Mouse (Mus musculus) lung, adult 2 months (tissue): ENCODE results near the gene Tmem54. TPM values are rescaled to one million over a fixed set of nuclear protein-coding genes. Genes with fewer than 3 reads are reported as not detected.

Experiments used
- DNase-seq: peaks from one replicate; pipeline ENCODE4 v3.0.0; 2022
- H3K4me1 ChIP-seq: fragments of 200-500 bp; 2 replicates; pipeline ENCODE4 v1.6.1; 2011; ENCODE audit warnings: low read length; ENCODE audit not compliant: control insufficient read depth, insufficient read depth
- H3K4me3 ChIP-seq: fragments of 200-500 bp; replicated peaks from 2 replicates; pipeline ENCODE3; 2011; ENCODE audit warnings: low read depth, mild to moderate bottlenecking, control low read depth, low read length; ENCODE audit errors: extremely low read depth
- CTCF ChIP-seq: fragments of 200-500 bp; IDR thresholded peaks from 2 replicates; pipeline ENCODE4 v1.5.1; 2011; ENCODE audit warnings: mild to moderate bottlenecking, low read length, control low read depth; ENCODE audit not compliant: insufficient read depth
- POLR2A ChIP-seq: fragments of 200-500 bp; IDR thresholded peaks from 2 replicates; pipeline ENCODE4 v1.6.1; 2011; ENCODE audit warnings: low read depth, mild to moderate bottlenecking, control low read depth, low read length, borderline replicate concordance; ENCODE audit errors: extremely low read depth
- WGBS: fragments of 180-500 bp; shearing (Covaris S2); methylation state at CpG from one replicate; pipeline ENCODE4 v1.1.7; 2018; 5-methylcytosine and 5-hydroxymethylcytosine counted together
- polyA plus RNA-seq: library from polyadenylated mRNA; depleted of rRNA; stranded (reverse); fragments of >200 nt; gene quantifications from 2 replicates; pipeline ENCODE4 v1.2.3, GENCODE M21; 2012

Tmem54 gene
- polyA plus RNA-seq, 1 experiment = 39.0 TPM

GRCm38 (mm10) chr4:129124652-129125146 is 19.4 kb downstream of the Tmem54 start:
- DNase-seq = no peak
- Histone ChIP-seq H3K4me3 (no peak overlapping the region), H3K4me1 (no peaks in the 10 kb centered on the region)
- no peak for TF ChIP-seq CTCF
- TF ChIP-seq POLR2A = no peak
- 10% methylated on average over 13 of the region's 13 CpGs for WGBS

- DNase-seq = no peak
- H3K4me1 ChIP-seq = 0 out of 2 replicates have a peak, but pooled peaks cover 2% of the 10 kb centered on the region
- H3K4me3 ChIP-seq = no peak overlapping the region
- TF ChIP-seq CTCF = no peak
- no peak for TF ChIP-seq POLR2A
- WGBS = 12% methylated on average over 19 of the region's 19 CpGs
Measured at GRCm38 (mm10) chr4:129125736-129126451, 20.5 kb downstream of the Tmem54 start.

GRCm38 (mm10) chr4:129128582-129129338 is 23.4 kb downstream of the Tmem54 start:
- WGBS = 53% methylated on average over 13 of the region's 13 CpGs
- Histone ChIP-seq H3K4me1 (0 out of 2 replicates have a peak, but pooled peaks cover 2% of the 10 kb centered on the region), H3K4me3 (no peak overlapping the region)
- no peak for TF ChIP-seq CTCF
- no peak for TF ChIP-seq POLR2A
- DNase-seq = no peak

GRCm38 (mm10) chr4:129129387-129129786 is 24.0 kb downstream of the Tmem54 start:
- Histone ChIP-seq H3K4me1 (0 out of 2 replicates have a peak, but pooled peaks cover 2% of the 10 kb centered on the region), H3K4me3 (no peak overlapping the region)
- 34% methylated on average over 9 of the region's 9 CpGs for WGBS
- DNase-seq = no peak
- TF ChIP-seq CTCF = no peak
- TF ChIP-seq POLR2A = no peak

GRCm38 (mm10) chr4:129130149-129130548 is 24.8 kb downstream of the Tmem54 start:
- Histone ChIP-seq H3K4me1 (0 out of 2 replicates have a peak, but pooled peaks cover 2% of the 10 kb centered on the region), H3K4me3 (no peak overlapping the region)
- peak; percentile 45 for DNase-seq
- TF ChIP-seq CTCF = peak; percentile 56
- no peak for TF ChIP-seq POLR2A
- 6% methylated on average over 8 of the region's 8 CpGs for WGBS

GRCm38 (mm10) chr4:129130755-129131303 is 25.5 kb downstream of the Tmem54 start:
- no peak overlapping the region for H3K4me3 ChIP-seq
- H3K4me1 ChIP-seq = 0 out of 2 replicates have a peak, but pooled peaks cover 2% of the 10 kb centered on the region
- TF ChIP-seq POLR2A (no peak), CTCF (no peak)
- no peak for DNase-seq
- 9% methylated on average over 17 of the region's 17 CpGs for WGBS

GRCm38 (mm10) chr4:129134799-129135585 is 29.6 kb downstream of the Tmem54 start:
- TF ChIP-seq CTCF (peak; percentile 80), POLR2A (no peak)
- peak; percentile 77 for DNase-seq
- Histone ChIP-seq H3K4me3 (no peak overlapping the region), H3K4me1 (peaks cover 2% of the 10 kb centered on the region; the same call in 1 of the 2 replicates)
- 6% methylated on average over 15 of the region's 15 CpGs for WGBS

- H3K4me3 ChIP-seq = no peak overlapping the region
- DNase-seq = no peak
- H3K4me1 ChIP-seq = no peaks in the 10 kb centered on the region; the same call in 1 of the 2 replicates
- WGBS = 64% methylated on average over 2 of the region's 2 CpGs
- TF ChIP-seq CTCF (no peak), POLR2A (no peak)
Measured at GRCm38 (mm10) chr4:129135637-129136036, 30.3 kb downstream of the Tmem54 start.

GRCm38 (mm10) chr4:129136189-129136578 is 30.8 kb downstream of the Tmem54 start:
- Histone ChIP-seq H3K4me3 (no peak overlapping the region), H3K4me1 (no peaks in the 10 kb centered on the region; the same call in 1 of the 2 replicates)
- DNase-seq = no peak
- 39% methylated on average over 9 of the region's 9 CpGs for WGBS
- TF ChIP-seq CTCF (no peak), POLR2A (no peak)
